Mouse (Mus musculus) adrenal gland, adult (tissue): ENCODE measurements around the gene Gm8265.
"Not testable (repeated sequence)": the region's sequence is repeated elsewhere in the genome, so short reads cannot be mapped to it uniquely, and the experiment has no call there.

ENCODE experiments used
- DNase-seq, 2 experiments: peaks; one replicate each; pipeline ENCODE4 v3.0.0; 2022 to 2023; ENCODE audit warnings: low spot score in 1 of 2; ENCODE audit not compliant: inconsistent age in 2 of 2

Gm8265 gene

DNA sequence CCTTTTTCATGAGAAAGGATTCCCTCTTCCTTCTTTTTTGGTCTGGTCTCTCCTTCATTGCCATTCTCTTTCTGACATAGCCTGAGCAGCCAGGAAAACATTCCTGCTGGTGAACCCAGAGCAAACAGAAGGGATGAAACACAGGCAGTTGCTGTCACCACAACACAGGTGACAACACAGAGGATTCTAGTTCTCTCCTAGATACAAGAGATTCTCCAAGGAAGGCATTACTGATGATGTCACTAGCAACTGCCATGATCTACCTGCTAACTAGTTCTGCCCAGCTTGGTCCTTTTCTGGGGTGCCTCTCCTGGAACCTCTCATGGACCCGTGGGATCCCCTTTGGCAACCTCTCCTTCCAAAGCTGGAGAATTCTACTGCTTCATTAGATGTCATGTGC lies at the start of gene Gm8265:
Gm8265 (minus strand) TSS at position 101 of the 400 bp plus-strand sequence.
- not testable (repeated sequence) for DNase-seq
